Mouse (Mus musculus) gonadal fat pad, adult 2 months (tissue): ENCODE data around the gene Gm20890. TPM values are rescaled to one million over a fixed set of nuclear protein-coding genes. Genes with fewer than 3 reads are reported as not detected.
"Not testable (repeated sequence)": the region's sequence is repeated elsewhere in the genome, so short reads cannot be mapped to it uniquely, and the experiment has no call there.

Source experiments
- DNase-seq: peaks from one replicate; pipeline ENCODE4 v3.0.0-alpha.2; 2012; ENCODE audit warnings: low read depth
- polyA plus RNA-seq: library from polyadenylated mRNA; depleted of rRNA; stranded (reverse); fragments of >200 nt; gene quantifications from 2 replicates; pipeline ENCODE4 v1.2.3, GENCODE M21; 2012; rRNA removed

Gm20890 gene
- not detected in 2 replicates for polyA plus RNA-seq

DNA sequence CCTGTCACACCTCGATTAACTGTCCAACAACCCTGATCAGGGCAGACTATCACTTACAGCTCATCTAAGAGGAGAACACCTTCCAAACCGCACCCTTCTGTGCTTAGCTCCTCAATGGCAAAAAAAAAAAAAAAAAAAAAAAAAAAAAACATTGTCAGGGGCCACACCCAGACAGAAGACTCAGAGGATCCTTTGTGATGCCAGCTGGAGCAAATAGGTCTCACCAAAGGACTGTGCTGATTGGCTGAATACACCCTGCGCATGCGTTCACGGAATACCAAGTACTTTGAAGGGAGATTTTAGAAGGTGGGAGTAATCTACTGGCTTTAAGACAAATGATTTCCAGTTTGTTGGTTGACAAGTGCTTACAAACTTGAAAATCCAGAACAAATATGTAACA is at the start of gene Gm20890:
Gene Gm20890, minus strand, starts transcription at position 101 of the 400 bp plus-strand sequence.
- DNase-seq = not testable (repeated sequence)
